Mouse (Mus musculus): ENCODE results near the gene Zbed6. TPM values are rescaled to one million over a fixed set of nuclear protein-coding genes. Genes with fewer than 3 reads are reported as not detected.
"Not testable (repeated sequence)": the region's sequence is repeated elsewhere in the genome, so short reads cannot be mapped to it uniquely, and the experiment has no call there.

Gene Zbed6
- total RNA-seq (2021), result 10 to 100 TPM; 16.3 to 20.2 TPM
- long read RNA-seq, experiment 1, result 0 reads
- long read RNA-seq, experiment 2, result 0 reads

DNA sequence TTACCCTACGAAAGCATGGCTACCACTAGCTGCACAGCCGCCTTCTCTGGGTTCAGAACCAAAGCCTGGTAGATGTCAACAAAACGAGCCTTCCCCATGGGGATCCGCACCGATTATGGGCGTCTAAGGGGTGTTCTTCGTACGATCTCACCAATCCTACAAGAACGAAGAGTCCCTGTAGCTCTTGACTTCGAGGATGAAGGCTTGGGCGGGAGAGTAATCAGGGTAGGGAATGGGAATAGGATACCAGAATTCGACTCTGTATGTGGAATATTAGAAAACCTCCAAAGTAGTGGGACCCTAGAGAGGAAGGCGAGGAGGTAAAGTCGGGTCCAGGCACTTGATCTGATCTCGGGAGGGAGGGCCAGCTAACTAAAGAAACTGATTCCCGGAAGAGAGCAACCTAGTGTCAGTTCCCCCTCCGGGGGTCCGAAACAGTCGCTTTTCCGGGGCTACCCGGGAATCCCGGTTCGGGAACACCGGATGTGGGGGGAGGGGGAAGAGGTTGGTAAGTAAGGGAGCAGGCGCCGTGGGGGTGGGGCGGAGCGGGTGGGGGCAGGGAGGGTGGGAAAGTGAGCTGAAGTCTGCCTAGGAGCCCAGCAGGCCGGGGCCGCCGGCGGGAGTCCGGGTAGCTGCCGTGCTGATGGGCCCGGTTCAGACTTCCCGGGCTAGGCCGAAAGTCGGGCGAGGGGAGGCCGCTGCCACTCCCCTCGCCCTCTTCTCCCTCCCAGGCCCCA is at the start of gene Zbed6:
Zbed6 (minus strand) TSS at position 420 of the 737 bp plus-strand sequence.
- DNase-seq (ENCODE audit: low spot score in 2 of 2), result peak; percentile 31 to 56

DNA sequence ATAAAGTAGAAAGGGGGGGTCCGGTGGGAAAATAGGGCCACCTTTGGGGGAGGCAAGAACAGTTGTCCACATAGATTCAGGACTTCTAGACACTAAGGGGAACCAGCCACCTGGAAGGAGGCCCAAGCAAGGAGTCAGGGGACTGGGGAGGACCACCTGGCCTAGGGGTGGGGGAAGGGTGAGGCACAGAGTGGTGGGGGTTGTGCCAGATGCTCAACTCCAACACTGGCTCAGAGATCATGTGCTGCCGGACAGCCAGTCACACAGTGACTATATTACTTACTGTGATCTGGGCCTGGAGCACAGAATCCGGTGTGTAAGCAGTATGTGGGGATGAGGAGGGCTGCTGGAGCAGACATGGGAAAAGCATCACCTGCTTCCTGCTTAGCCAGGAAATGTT is 48.6 kb upstream of the Zbed6 start:
- no peak for DNase-seq (ENCODE audit: low spot score in 2 of 2)

DNA sequence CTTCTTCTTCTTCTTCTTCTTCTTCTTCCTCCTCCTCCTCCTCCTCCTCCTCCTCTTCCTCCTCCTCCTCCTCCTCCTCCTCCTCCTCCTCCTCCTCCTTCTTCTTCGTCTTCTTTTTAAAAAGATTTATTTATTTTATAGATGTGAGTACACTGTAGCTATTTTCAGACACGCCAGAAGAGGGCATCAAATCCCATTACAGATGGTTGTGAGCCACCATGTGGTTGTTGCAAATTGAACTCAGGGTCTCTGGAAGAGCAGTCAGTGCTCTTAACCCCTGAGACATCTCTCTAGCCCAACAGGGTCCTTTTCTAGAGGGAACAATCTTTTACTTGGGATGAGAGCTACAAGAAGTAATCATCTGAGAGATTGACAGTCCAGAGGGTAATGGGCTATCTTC is 41.1 kb upstream of the Zbed6 start:
- not testable (repeated sequence) for DNase-seq (ENCODE audit: low spot score in 2 of 2)

DNA sequence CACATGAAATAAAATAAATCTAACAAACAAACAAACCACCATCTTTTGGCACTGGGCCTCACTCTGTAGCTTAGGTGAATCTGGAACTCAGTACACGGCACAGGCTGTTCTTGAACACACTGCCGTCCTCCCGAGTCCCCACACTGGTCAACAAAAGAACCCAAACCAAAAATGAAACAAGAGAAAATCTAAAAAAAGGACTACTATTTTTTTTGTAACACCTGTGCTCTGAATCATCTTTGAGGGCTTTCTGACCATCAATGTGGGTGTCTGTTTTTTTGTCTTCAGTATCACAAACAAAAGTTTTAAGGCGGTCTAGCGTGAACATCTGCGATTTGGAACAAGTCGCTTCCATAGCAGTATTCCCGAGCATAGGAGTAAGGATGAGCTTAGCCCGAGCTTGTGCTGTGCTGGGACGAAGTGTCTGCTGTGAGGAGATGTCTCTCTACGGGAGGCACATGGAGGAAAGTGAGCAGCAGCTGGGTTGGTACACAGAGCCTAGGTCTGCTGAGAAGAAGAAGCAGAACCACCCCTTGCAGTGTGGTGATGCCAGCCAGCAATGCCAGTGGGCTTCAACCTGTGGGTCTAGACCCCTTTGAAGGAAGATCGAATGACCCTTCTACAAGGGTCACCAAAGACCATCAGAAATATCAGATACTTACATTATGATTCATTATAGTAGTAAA is 37.4 kb upstream of the Zbed6 start:
- DNase-seq (ENCODE audit: low spot score in 2 of 2), result no peak

DNA sequence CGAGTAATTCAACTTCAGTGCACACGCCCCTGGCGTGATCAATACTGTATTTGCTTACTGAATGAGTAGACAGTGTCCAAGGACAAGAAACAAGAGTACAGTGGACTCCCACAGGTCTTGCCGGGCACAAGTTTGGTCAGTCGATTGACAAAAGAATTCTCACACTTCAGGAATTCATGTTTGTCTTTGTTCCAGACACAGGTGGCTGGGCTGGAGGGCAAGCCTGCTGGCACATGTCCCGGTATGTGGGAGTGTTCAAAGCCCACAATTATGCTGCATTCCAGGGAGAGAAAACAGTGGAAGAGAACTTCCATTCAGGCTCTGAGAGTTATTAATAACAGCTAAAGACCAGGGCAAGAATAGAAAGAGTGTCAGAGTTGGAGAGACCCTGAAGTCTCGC is 35.2 kb upstream of the Zbed6 start:
- no peak for DNase-seq (ENCODE audit: low spot score in 2 of 2)

DNA sequence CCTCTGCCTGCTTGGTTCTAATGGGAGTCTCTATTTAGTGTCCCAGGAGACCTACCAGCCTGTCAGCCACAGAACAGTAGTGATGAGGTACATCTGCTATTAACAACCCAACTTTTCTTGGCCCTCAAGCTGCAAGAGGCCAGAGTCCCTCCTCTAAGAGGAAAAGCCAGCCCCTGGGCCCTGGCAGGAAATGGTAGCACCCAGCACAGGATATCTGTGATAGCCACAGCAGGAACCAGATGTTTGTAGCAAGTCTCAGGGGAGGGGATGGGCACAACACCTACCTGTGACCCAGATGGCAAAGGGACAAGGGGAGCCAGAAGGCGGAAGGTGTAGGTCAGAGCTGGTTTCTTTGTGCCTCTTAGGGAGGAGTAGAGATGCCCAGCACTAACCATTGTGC is 34.2 kb upstream of the Zbed6 start:
- no peak for DNase-seq (ENCODE audit: low spot score in 2 of 2)

DNA sequence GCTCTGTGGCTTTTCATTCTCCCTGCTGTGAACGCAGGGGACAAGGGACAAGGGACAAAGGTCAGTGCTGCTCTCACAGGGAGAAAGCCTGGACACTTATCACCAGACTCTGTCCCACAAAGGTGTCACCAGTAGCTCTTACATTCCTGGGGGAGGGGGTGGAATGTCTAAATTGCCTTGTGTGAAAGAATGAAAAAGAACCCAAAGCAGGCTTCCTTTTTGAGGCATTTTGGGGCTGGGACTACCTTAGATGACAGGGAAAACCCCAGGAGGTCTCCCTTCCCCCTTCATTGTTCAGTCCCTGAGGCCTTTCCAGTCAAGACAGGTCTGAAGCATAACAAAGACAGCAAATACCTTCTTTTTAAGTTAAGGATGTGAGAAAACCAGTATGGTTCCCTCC is 33.6 kb upstream of the Zbed6 start:
- no peak for DNase-seq (ENCODE audit: low spot score in 2 of 2)

DNA sequence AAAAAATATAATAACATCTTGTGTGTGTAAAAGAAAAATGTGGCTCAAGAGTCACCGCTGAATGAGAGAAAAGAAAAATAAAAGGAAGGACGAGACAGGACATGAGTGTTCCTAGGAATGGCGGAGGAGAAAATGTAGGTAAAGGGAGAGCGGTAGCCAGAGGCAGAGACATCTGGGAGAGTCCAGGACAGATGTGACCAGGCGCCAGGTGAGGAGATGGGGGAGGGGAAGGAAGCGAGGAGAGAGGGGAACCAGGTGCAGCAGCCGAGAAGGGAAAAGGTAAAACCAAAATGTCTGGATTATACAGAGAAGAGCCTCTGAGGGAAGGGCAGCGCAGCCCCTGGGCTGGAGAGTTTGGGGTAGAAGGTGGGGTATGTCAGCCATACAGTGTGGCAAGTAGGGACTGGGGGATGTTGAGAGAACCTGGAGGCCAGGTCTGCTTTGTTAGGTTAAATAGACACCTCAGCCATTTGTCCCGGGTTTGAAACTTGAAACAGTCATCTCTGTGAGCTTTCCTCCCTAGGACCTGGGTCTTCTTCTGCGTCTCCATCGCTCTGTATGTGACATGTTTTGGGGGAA is 32.9 kb upstream of the Zbed6 start:
- DNase-seq (ENCODE audit: low spot score in 2 of 2), result no peak

DNA sequence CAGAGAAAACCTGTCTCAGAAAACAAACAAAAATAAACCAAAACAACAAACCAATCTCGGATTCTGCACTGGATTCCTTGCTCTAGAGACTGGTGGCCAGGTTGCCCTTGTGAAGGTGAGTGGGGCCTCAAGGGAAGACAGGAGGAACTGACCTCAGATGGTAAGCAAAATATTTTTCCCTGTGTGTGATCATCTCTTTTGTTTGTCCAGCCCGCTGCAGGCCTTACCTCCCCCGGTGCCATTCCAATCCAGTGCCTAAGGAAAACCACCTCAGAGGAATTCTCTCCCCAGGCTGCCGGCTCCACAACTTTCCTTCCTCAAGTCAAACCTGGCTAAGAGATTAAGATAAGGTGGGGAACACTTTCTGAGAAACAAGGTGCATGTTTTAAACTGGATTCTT is 31.5 kb upstream of the Zbed6 start:
- no peak for DNase-seq (ENCODE audit: low spot score in 2 of 2)

DNA sequence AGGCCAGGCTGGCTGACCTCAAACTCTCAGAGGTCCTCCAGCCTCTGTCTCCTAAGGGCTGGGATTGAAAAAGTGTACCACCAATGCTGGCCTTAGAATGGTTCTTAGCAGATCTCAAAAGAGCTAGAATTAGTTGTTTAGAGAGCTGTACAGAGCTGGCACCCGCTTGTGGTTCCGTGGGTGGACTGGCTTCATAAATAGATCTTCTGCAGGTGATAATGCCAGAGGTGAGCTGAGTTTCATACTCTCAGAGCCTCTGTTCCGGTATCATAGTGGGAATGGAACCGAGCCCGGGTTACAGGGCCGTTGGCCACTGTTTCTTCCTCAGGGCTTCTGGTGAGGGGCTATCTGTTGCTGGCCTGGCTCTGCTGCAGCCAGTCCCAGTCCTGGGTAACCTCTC is 30.4 kb upstream of the Zbed6 start:
- no peak for DNase-seq (ENCODE audit: low spot score in 2 of 2)

DNA sequence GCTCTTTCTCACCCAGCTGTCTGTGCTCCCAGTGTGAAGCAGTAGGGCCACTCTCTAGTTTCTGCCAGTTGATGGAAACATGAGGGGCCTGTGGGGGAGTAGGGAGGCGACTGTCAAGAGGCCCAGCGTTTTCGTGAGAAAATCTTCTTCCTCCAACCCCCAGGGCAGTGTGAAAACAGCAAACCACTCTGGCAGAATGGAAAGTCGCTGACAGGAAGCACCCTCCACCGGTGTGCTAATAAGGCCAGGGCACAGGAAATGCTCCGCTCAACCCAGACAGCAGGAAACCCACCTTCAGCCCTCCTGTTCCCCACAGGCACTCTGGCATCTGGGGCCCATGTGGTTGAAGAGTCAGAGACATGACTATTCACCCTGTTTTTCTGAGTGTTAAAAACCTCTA is 29.2 kb upstream of the Zbed6 start, which contains the start of gene Lax1:
Lax1 (minus strand) TSS at position 212 of the 400 bp plus-strand sequence.
- no peak for DNase-seq (ENCODE audit: low spot score in 2 of 2)

DNA sequence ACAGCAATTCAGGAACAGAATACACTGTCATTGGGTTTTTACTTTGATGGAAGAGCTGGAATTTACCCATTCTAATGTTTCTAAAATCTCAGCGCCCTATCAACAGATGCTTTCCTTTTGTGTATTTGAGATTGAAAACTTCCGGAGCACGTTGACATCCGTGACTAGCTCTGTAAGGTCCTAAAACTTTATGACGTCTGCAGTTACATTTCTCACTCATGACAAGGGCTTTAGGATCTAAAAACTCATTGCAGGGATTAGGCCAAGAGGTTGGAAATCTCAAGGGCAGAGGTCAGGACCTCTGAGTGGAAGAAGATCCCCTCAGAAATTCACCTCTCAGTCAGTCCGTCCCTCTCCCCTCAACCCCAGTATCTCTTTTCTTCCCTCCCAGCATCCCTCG is 27.6 kb upstream of the Zbed6 start:
- DNase-seq (ENCODE audit: low spot score in 2 of 2), result no peak

DNA sequence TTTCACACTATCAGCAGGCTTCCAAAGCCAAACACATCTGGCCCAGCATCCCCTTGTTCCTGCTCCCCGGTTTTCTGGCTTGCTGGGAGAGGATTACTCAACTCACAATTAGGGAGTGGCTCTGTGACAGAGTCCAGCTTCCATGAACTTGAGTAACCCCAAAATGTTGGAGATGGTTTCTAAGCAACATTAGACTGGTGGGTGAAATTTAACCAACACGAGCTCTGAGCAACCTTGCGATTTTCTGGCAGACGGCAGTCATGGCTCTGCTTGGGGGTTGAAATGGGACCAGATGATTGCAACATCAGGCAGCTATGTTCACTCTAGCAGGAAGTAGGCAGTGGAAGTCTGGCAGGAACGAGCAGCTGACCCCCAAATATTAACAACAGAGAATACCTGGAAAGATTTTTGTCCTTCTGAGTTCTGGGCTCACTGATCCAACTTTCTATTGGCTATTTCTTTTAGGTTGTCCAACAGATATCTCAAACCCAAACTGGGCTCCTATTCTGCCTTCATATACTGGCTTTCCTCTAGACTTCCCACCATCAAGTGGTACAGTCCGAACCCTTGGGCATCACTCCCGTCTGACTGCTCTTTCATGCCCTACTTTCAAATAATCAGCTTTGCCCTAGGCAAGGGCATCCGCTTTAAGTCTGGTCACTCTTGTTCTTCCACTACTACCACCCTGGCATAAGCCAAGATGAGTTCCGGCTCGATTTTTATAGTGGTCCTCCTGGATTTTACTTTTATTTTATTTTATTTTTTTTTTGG is 25.2 kb upstream of the Zbed6 start:
- no peak for DNase-seq (ENCODE audit: low spot score in 2 of 2)

DNA sequence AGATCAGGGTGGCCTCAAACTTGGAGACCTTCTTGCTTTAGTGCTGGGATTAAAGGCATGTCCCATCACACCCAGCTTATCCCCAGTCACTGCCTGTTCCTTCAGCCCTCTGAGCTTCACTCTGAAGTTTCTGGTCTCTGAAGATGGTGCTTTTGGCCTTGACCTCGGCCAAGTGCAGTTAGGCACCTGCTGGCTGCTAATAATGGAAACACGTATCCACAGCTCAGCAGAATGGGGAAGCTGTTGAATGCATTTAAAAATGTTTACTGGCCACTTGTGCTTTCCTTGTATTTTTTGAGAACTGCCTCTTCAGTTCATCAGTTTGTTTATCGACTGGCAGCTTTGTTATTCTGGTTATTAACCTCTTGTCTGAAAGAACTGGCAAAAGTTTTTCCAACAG is 11.1 kb upstream of the Zbed6 start:
- no peak for DNase-seq (ENCODE audit: low spot score in 2 of 2)

DNA sequence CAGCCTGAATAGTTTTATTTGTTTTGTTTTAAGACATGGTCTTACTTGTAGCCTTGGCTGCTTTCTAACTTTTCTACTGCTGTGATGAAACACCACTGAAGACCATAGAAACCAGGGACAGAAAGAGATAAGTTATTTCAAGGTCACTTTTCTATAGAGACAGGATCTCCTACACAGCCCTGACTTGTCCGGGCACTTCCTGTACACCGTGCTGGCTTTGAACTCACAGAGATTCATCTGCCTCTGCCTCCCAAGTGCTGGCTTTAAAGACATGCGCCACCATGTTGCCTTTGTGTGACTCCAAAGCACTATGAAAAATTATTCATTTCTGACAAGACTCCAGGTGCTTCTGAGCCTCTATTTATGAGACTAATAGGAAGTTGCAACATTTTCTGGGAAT is 10.6 kb upstream of the Zbed6 start:
- DNase-seq (ENCODE audit: low spot score in 2 of 2), result no peak

DNA sequence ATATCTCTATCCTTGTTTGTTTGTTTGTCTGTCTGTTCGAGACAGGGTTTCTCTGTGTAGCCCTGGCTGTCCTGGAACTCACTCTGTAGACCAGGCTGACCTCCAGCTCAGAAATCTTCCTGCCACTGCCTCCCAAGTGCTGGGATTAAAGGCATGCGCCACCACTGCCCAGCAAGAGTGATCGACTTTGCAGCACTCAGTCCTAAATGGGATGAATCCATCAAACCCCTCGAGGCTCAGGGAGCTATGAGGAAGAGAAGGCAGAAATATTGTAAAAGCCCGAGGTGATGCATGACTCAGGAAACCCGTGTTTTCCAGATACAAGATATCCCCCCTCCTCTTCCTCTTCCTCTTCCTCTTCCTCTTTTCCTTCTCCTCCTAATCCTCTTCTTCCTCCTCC is 10.1 kb upstream of the Zbed6 start:
- DNase-seq (ENCODE audit: low spot score in 2 of 2), result no peak

DNA sequence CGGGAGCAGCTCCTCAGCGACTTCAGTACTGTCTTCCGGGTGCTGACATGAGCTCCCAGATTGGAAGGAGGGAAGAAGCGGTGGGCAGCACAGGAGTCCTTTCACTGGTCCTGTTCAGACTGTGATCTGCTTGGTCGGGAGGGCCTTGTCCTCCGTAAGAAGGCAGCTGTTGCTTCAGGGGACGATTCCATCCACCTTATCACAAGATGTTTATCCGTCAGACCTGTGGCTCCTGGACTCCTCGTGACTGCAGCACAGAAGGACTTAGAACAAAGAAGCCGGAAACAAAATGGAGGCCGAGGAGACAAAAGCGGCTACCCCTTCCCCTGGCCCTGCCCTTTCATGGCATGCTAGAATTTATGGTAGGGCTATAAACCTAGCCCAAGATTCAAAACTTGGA is 9.5 kb upstream of the Zbed6 start:
- no peak for DNase-seq (ENCODE audit: low spot score in 2 of 2)

DNA sequence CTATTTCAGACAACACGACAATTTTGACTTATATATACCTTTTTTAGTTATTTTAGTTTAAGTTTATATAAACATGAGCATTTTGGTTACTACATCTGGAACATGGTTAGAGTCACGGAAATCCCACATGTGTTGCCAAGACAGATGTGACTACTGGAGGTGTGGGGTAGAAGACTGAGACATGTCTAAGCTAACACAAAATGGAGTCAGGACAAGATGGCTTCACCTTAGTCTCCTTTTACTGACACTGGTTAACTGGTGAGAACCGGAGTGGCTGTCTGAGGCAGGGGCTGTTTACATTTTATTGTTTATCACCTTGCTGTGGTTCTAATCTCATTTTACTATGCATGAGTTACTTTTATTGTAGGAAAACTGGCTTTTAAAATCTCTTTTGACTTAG is 7.9 kb upstream of the Zbed6 start:
- DNase-seq (ENCODE audit: low spot score in 2 of 2), result no peak

DNA sequence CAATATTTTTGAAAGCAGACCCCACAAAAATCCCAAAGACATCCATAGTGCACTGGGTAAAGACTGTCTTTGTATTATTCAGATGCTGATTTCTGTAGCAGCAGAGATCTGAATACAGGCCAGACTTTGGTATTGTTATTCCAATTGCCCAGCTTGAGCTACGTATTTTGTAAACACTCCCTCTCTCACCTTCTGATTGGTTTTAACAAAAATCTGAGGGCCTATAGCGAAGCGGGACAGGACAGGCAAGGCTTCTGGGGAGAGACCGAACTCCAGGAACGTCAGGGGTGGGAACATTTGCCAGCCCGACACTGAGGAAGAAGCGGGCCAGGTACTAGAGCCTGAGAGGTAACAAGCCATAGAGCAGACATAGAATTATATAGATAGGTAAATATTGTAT is 7.0 kb upstream of the Zbed6 start:
- no peak for DNase-seq (ENCODE audit: low spot score in 2 of 2)

DNA sequence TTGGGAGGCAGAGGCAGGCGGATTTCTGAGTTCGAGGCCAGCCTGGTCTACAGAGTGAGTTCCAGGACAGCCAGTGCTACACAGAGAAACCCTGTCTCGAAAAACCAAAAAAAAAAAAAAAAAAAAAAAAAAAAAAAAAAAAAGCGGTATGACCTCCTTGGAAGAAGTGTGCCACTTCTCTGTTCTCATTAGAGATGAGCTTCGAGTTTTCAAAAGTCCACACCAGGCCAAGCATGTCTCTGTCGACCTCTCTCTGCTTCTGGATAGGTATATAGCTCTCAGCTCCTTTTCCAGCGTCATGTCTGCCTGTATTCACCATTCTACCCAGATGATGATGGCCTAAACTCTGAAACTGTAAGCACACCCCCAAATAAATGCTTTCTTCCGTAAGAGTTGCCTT is 5.0 kb upstream of the Zbed6 start:
- DNase-seq (ENCODE audit: low spot score in 2 of 2), result not testable (repeated sequence)

DNA sequence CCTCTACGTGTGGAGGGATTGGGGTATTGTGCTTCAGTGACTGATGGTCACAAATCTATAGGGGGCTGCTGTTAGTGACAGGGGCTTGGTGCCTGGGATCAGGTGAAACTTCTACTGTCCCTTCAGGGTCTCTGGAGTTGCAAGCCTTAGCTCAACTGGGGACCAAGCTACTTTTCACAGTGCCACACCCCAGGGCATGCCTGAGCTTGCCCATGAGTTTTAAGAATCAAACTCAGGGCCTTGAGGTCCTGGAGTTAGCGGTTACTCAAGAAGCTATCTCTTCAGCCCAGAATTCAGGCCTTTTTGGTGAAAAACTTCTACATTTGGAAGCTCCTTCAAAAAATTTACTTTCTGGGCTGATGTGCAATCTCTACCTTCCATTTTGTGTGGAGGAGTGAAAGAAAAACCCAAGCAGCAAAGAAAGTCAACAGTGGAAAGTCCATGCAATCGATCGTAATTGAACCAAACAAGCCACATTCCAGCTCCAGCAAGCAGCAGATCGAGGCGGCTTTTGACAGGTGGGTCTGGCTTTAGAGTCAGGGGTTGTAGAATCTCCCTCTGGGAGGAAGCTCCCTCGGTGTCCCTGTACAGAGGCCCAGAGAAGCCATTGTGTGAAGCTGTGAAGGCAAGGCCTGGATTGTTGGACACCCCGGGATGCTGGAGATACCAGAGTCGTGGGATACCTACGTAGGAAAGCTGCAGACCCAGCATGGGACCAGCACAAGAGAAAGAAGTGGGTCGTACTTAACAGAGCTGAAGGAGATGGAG is 3.7 kb upstream of the Zbed6 start:
- DNase-seq (ENCODE audit: low spot score in 2 of 2), result no peak

All from adrenal gland, postnatal 4 days (tissue).